Mouse (Mus musculus) liver, embryonic 16.5 days (tissue): ENCODE measurements around the gene B430306N03Rik. TPM values are rescaled to one million over a fixed set of nuclear protein-coding genes. Genes with fewer than 3 reads are reported as not detected.

Source experiments
- ATAC-seq: fragments of 200-750 bp; cut with Nextera tagmentation; 2 replicates; pipeline ENCODE4 v1.8.0; 2017; ENCODE audit warnings: low read depth, mild to moderate bottlenecking, moderate number of reproducible peaks, moderate library complexity
- H3K27ac ChIP-seq: fragments of 300-500 bp; sonication (generic); 2 replicates; pipeline ENCODE4 v1.5.1; 2014; ENCODE audit warnings: mild to moderate bottlenecking, low read length
- H3K27me3 ChIP-seq: fragments of 300-500 bp; sonication (generic); 2 replicates; pipeline ENCODE4 v1.6.1; 2014; ENCODE audit warnings: low read depth, low read length, mixed read lengths; ENCODE audit not compliant: control insufficient read depth, insufficient read depth
- H3K36me3 ChIP-seq: fragments of 300-500 bp; sonication (generic); 2 replicates; pipeline ENCODE4 v1.6.1; 2014; ENCODE audit warnings: mild to moderate bottlenecking; ENCODE audit not compliant: control insufficient read depth, insufficient read depth
- H3K4me1 ChIP-seq: fragments of 300-500 bp; sonication (generic); 2 replicates; pipeline ENCODE4 v1.6.1; 2014; ENCODE audit warnings: low read depth, low read length, mixed read lengths; ENCODE audit not compliant: control insufficient read depth
- H3K4me2 ChIP-seq: fragments of 300-500 bp; sonication (generic); 2 replicates; pipeline ENCODE4 v1.6.1; 2014; ENCODE audit warnings: low read depth, low read length, mixed read lengths
- H3K4me3 ChIP-seq: fragments of 300-500 bp; sonication (generic); 2 replicates; pipeline ENCODE4 v1.5.1; 2014; ENCODE audit warnings: low read depth, mild to moderate bottlenecking, low read length
- H3K9ac ChIP-seq: fragments of 300-500 bp; sonication (generic); 2 replicates; pipeline ENCODE4 v1.6.1; 2014; ENCODE audit warnings: low read depth, low read length
- H3K9me3 ChIP-seq: fragments of 300-500 bp; sonication (generic); replicated peaks from 2 replicates; pipeline ENCODE4 v1.6.1; 2016; ENCODE audit warnings: low read length; ENCODE audit not compliant: control insufficient read depth
- WGBS: fragments of 180-500 bp; shearing (Covaris S2); extraction: QIAGEN DNeasy Blood & Tissue Kit; methylation state at CpG from one replicate; pipeline ENCODE4 v1.1.7; 2014; ENCODE audit not compliant: insufficient replicate concordance; 5-methylcytosine and 5-hydroxymethylcytosine counted together
- polyA plus RNA-seq: library from polyadenylated mRNA; unstranded; fragments of >200 nt; fragmentation: Nextera tagmentation; extraction: Ambion mirVana; gene quantifications from 2 replicates; pipeline ENCODE4 v1.2.1, GENCODE M21; 2015

The B430306N03Rik gene
- polyA plus RNA-seq, 1 experiment from 2014 or later: 4.1 TPM

DNA sequence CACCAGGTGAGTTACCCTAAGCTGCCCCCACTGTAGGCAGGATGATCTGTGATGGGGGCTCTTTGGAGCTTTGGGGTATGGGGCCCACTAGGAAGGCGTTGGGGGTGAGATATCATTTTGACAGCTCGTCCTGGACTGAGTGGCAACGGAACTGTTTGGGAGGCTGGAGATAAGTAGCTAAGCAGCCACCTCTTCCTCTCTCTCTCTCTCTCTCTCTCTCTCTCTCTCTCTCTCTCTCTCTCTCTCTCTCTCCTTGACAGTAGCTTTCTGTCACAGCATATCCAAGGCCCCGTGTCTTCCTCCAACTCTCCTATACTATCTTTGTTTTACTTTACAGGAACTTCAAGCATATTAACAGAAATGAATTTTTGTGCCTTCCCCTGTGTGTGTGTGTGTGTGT lies 44.5 kb downstream of the B430306N03Rik start:
- Histone ChIP-seq H3K27me3 (no peaks in the 10 kb centered on the region), H3K27ac (no peak overlapping the region), H3K9ac (no peak overlapping the region), H3K9me3 (no peaks in the 10 kb centered on the region), H3K36me3 (no peaks in the 10 kb centered on the region), H3K4me2 (no peak overlapping the region), H3K4me3 (no peak overlapping the region), H3K4me1 (peaks cover 6% of the 10 kb centered on the region)
- WGBS: 18% methylated on average over 4 of the region's 4 CpGs
- ATAC-seq: peak; percentile 45; the same call in 1 of the 2 replicates

DNA sequence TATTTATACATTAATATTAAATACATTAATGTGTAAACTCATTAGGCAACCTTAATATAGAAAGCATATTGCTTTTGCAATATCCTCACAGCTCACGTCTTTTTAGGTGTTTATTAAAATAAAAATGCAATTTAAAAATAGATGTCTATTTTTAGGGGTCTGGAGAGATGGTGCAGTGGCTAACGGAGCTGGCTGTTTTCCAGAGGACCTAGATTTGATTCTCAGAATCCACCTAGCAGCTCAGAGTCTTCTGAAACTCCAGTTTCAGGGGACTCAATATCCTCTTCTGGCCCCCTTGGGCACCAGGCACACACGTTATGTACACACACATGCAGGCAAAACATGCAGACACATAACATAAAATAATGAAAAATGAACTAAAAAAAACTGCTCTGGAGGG lies 46.4 kb downstream of the B430306N03Rik start:
- Histone ChIP-seq H3K4me2 (no peak overlapping the region), H3K4me3 (no peak overlapping the region), H3K27ac (no peak overlapping the region), H3K9ac (no peak overlapping the region), H3K9me3 (no peaks in the 10 kb centered on the region), H3K4me1 (peaks cover 6% of the 10 kb centered on the region), H3K27me3 (no peaks in the 10 kb centered on the region), H3K36me3 (no peaks in the 10 kb centered on the region)
- no peak for ATAC-seq
- 52% methylated on average over 3 of the region's 3 CpGs for WGBS

DNA sequence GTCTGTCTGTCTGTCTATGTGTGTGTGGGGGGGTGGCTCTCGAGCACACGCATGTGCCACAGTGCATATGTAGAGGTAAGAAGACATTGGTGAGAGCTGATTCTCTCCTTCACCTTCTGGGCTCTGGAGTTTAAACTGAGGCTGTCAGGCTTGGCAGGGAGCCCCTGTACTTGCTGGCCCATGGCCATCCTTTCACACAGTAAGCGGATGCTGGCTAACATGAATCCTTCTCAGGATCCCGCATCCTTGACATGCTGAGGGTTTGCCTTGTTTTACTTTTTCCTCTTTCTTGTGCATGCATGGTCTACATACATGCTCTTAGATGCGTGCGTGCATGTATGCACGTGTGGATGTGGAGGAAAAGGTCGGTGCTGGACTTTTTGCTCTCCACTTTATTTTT lies 47.0 kb downstream of the B430306N03Rik start:
- no peak overlapping the region for H3K27ac ChIP-seq
- H3K9ac ChIP-seq: no peak overlapping the region
- H3K36me3 ChIP-seq: no peaks in the 10 kb centered on the region
- H3K9me3 ChIP-seq: no peaks in the 10 kb centered on the region
- 75% methylated on average over 8 of the region's 8 CpGs for WGBS
- no peak overlapping the region for H3K4me3 ChIP-seq
- peaks cover 6% of the 10 kb centered on the region for H3K4me1 ChIP-seq
- ATAC-seq: no peak
- H3K27me3 ChIP-seq: no peaks in the 10 kb centered on the region
- no peak overlapping the region for H3K4me2 ChIP-seq

DNA sequence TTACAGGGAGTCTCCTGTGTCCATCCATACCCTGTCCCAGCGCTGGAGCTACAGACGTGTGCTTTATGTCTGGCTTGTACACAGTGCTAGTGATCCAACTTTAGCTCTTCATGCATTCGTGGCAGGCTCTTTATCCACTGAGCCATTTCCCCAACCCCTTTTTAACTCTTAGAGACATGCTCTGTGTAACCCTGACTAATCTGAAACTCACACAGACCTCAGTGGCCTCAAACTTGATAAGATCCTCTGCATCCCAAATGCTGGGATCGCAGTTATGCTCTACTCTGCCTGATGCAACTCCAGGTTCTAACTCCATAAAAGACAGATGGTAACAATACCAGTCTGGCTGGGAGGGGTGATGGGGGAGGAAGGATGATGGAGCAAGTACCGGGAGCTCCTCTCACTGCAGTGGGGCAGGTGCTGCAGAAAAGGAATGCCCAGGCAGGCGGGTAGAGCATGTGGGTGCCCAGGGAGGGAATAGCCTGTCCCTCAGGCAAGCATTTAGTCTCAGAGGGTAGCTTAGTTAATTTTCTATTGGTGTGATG lies 47.6 kb downstream of the B430306N03Rik start:
- H3K9me3 ChIP-seq: no peaks in the 10 kb centered on the region
- no peak overlapping the region for H3K9ac ChIP-seq
- 29% methylated on average over 6 of the region's 6 CpGs for whole genome bisulfite sequencing
- no peak overlapping the region for H3K4me3 ChIP-seq
- no peaks in the 10 kb centered on the region for H3K36me3 ChIP-seq
- peaks cover 6% of the 10 kb centered on the region for H3K4me1 ChIP-seq
- no peaks in the 10 kb centered on the region for H3K27me3 ChIP-seq
- peak; percentile 32; the same call in 1 of the 2 replicates for ATAC-seq
- H3K4me2 ChIP-seq: no peak overlapping the region
- H3K27ac ChIP-seq: no peak overlapping the region

DNA sequence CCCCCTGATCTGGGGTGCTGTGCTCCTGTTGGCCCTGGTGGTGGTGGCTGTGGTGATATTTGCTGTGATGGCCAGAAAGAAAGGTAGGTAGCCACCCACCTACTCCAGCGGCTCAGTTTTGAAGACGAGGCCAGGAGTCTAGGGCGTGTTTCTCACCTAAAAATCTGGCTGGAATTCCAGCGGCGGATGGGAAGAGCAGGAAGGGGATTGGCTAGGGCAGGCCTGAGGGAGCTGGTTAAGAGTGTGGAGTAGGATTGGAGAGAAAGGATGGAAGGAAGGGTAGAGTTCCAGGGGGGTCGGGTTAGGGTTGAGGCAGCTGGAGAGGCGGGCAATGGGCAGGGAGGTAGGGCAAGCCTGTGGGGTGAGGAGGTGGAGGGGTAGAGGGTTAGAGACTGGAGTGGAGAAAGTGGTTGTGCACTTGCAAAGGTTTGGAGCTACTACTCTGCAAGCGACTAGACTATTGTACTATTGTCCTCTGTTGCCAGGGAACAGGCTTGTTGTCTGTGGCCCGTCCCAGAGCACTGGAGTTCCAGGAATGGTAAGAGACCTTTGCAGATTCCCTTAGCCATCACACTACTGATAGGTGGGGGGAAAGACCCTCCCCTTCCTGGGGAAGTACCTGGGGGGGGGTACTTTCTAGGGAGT lies 49.7 kb downstream of the B430306N03Rik start:
- 70% methylated on average over 9 of the region's 9 CpGs for WGBS

DNA sequence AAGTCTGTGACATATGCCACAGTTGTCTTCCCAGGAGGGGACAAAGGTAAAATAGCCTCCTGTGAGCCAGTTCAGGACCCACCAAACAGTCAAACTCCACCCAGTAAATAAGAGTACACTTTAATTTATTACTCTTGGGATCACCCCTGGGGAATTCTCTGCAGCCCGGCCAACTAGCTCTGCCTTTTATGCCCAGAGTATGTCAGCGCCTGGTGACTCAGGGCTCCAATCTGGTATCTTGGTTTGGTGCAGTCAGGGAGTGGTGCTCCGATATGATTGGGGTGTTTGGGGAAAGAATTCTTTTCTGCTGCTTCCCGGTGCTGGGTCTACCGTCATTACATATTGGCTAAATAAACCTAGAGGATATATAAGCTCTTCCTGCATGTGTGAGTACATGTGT lies 50.9 kb downstream of the B430306N03Rik start:
- Histone ChIP-seq H3K4me2 (no peak overlapping the region), H3K4me1 (no peaks in the 10 kb centered on the region; the same call in 1 of the 2 replicates), H3K36me3 (no peaks in the 10 kb centered on the region), H3K4me3 (no peak overlapping the region), H3K9me3 (no peaks in the 10 kb centered on the region), H3K27me3 (no peaks in the 10 kb centered on the region), H3K27ac (no peak overlapping the region), H3K9ac (no peak overlapping the region)
- ATAC-seq: no peak
- WGBS: 69% methylated on average over 5 of the region's 5 CpGs

More for the DNA sequence above, 49.7 kb downstream of the B430306N03Rik start:
- Histone ChIP-seq H3K9ac (no peak overlapping the region), H3K4me1 (no peaks in the 10 kb centered on the region; the same call in 1 of the 2 replicates), H3K27me3 (no peaks in the 10 kb centered on the region), H3K4me3 (no peak overlapping the region), H3K27ac (no peak overlapping the region), H3K9me3 (no peaks in the 10 kb centered on the region), H3K36me3 (no peaks in the 10 kb centered on the region), H3K4me2 (no peak overlapping the region)
- ATAC-seq: no peak

DNA sequence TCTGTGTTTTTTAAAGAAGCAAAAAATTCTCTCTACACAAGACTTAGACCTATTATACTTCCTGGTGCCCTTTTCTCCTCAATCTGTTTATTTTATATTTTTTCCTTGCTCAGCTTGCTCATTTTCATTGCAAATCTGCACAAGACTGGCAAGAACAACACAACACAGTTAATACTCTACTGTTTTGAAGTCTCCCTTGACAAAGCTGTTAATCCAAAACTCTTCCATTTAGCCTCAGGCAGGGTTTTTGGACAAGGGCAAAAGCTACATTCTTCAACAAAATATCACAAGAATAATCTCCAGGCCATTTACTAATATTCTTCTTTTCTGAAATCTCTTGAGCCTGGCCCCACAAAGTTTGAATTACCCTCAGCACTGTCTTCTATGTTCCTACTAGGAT lies 55.7 kb downstream of the B430306N03Rik start:
- H3K4me2 ChIP-seq: no peak overlapping the region

DNA sequence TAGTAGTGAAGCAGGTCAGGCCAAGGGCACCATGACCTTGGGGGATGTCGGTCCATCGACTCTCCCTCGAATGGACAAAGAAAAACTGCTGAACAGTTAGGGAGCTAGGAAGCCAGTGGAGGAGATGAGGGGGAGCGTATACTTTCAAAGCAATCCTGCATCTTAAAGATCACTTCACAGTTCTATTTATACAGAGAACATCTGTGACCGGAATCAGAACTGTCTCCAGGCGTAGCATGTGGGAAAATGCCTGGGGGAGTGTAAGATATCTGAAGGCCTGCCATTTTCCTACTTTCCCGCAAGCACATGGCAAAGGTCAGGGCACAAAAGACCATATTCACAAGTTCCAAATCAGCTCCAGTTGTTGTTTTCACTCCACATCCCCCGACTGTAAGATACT lies 57.0 kb downstream of the B430306N03Rik start:
- no peaks in the 10 kb centered on the region for H3K36me3 ChIP-seq
- no peaks in the 10 kb centered on the region for H3K27me3 ChIP-seq
- H3K9ac ChIP-seq: no peak overlapping the region
- no peaks in the 10 kb centered on the region for H3K4me1 ChIP-seq
- H3K27ac ChIP-seq: no peak overlapping the region
- WGBS: 74% methylated on average over 8 of the region's 8 CpGs
- no peak for ATAC-seq
- H3K4me2 ChIP-seq: no peak overlapping the region
- H3K4me3 ChIP-seq: no peak overlapping the region
- H3K9me3 ChIP-seq: no peaks in the 10 kb centered on the region

More for the DNA sequence above, 55.7 kb downstream of the B430306N03Rik start:
- Histone ChIP-seq H3K4me1 (no peaks in the 10 kb centered on the region), H3K4me3 (no peak overlapping the region), H3K9ac (no peak overlapping the region), H3K27me3 (no peaks in the 10 kb centered on the region), H3K27ac (no peak overlapping the region), H3K36me3 (no peaks in the 10 kb centered on the region), H3K9me3 (no peaks in the 10 kb centered on the region)
- ATAC-seq: no peak

DNA sequence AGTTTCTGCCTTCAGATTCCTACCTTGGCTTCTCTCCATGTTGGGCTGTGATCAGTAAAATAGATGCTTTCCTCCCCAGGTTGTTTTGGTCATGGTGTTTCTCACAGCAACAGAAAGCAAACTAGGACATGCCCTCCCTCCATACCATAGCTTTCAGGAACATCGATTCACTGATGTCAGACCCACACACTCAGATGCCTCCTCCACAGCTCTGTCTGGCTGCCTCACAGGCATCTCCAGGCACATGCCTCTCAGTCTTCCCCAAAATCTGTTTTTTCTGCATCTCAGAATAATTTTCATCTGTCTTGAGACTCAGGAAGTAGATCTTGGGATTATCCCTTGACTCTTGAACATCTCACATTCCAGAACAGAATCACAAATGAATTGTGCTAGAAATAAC lies 60.2 kb downstream of the B430306N03Rik start:
- Histone ChIP-seq H3K4me2 (no peak overlapping the region), H3K4me1 (no peaks in the 10 kb centered on the region), H3K27ac (no peak overlapping the region), H3K9me3 (no peaks in the 10 kb centered on the region), H3K9ac (no peak overlapping the region), H3K4me3 (no peak overlapping the region), H3K36me3 (no peaks in the 10 kb centered on the region), H3K27me3 (no peaks in the 10 kb centered on the region)
- no peak for ATAC-seq
- whole genome bisulfite sequencing: 71% methylated on average over 1 of the region's 1 CpGs
